Mouse (Mus musculus): Measurements from ENCODE around the gene Pim3.

- no peak for TF ChIP-seq CTCF (IDR thresholded peaks at IDR 0.05 in 2 of 3, conservative IDR thresholded peaks at IDR 0.05 in 1 of 3; ENCODE audit: control insufficient read depth in 1 of 3, insufficient read depth in 1 of 3, low read depth in 2 of 3, low read length in 3 of 3, poor library complexity in 1 of 3, severe bottlenecking in 1 of 3)
- no peak for TF ChIP-seq E2F4 (IDR thresholded peaks at IDR 0.05; ENCODE audit: borderline replicate concordance, low read depth, low read length)
- no peak for TF ChIP-seq RAD21 (IDR thresholded peaks at IDR 0.05; ENCODE audit: low read depth, low read length)
- TF ChIP-seq MYB (IDR thresholded peaks at IDR 0.05; ENCODE audit: low read depth, low read length) = no peak
- TF ChIP-seq RCOR1 (IDR thresholded peaks at IDR 0.05; ENCODE audit: low read depth, low read length) = no peak
- no peak for TF ChIP-seq MAFK (IDR thresholded peaks at IDR 0.05; ENCODE audit: borderline replicate concordance, low read depth, low read length)
- TF ChIP-seq POLR2A (IDR thresholded peaks at IDR 0.05; ENCODE audit: control insufficient read depth in 1 of 2, insufficient read depth in 1 of 2, low read depth in 1 of 2, low read length in 2 of 2, poor library complexity in 1 of 2) = no peak
- no peak for TF ChIP-seq EP300 (IDR thresholded peaks at IDR 0.05; ENCODE audit: low read depth in 1 of 2, low read length in 2 of 2)
Measured at GRCm38 (mm10) chr15:88865061-88865460, 3.1 kb downstream of the Pim3 start.

Data from MEL (cell line).